Mouse (Mus musculus) NIH3T3 (cell line): ENCODE results near the gene BC028528.
"Not testable (repeated sequence)": the region's sequence is repeated elsewhere in the genome, so short reads cannot be mapped to it uniquely, and the experiment has no call there.

Experiments used
- DNase-seq: peaks from one replicate; pipeline ENCODE4 v3.0.0-alpha.2; 2012; ENCODE audit warnings: low read depth

BC028528 gene

GRCm38 (mm10) chr3:95891211-95892065, at the start of gene BC028528:
TSS of gene BC028528 (minus strand) at chr3:95892005.
- peak; percentile 76 for DNase-seq

DNA sequence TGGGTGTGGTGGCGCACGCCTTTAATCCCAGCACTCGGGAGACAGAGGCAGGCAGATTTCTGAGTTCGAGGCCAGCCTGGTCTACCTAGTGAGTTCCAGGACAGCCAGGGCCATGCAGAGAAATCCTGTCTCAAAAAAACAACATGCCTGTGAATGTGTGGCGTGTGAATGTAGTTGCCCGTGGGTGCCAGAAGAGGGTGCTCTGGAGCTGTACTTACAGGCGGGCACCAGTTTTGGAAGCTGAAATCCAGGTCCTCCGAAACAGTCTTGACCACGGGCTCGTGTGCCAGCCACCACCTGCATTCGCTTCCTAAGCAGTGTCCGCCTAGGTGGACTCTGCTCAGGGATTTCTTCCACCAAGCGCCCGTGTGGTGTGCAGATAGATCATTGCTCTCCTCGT, 47.0 kb upstream of the BC028528 start:
- peak; percentile 28 for DNase-seq

GRCm38 (mm10) chr3:95938217-95938616, 46.4 kb upstream of the BC028528 start:
- no peak for DNase-seq

GRCm38 (mm10) chr3:95934448-95934847, 42.6 kb upstream of the BC028528 start:
- no peak for DNase-seq

DNA sequence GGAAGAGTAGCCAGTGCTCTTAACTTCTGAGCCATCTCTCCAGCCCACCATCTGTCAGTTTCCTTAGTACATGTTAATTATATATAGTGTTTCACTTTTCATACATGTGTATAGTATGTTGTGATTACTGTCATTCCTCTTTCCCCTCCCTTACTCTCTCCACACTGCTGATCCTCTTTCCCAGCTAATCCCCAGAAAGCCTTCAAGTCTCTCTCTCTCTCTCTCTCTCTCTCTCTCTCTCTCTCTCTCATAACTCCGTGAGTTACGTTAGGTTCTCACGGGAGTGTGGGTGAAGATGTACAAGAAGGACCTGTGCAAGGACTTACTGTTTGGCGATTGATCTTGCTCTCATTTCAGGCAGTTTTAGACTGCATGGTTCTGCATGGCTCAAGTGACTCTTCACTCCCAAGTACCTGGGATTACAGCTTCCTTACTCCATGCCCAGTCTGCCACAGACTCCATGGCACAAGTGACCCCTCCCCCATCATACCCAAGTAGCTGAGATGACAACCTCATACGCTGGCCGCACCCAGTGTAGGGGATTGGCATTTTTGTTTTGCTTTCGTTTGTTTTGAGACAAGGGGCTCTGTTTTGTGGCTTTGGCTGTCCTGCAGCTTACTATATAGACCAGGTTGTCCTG, 41.4 kb upstream of the BC028528 start:
- no peak for DNase-seq

GRCm38 (mm10) chr3:95932566-95932965, 40.8 kb upstream of the BC028528 start:
- no peak for DNase-seq

- DNase-seq: peak; percentile 15
Observed at GRCm38 (mm10) chr3:95932157-95932556, 40.4 kb upstream of the BC028528 start.

DNA sequence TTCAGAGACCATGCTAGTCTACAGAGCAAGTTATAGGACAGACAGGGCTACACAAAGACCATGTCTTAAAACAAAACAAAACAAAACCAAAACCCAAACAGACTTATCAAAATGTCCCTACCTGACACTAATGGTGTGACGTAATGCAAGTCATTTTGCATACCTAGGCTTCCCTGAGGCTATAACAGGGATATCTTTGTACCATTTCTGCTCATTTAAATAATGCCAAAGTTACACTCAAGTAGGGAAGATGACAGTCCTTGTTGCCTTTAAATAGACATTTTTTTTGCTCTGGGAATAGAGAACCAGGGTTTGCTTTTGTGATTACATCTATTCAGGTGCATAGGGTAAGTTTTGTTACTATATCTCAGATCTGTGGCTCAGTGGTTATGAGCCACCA, 39.7 kb upstream of the BC028528 start:
- DNase-seq: no peak

DNA sequence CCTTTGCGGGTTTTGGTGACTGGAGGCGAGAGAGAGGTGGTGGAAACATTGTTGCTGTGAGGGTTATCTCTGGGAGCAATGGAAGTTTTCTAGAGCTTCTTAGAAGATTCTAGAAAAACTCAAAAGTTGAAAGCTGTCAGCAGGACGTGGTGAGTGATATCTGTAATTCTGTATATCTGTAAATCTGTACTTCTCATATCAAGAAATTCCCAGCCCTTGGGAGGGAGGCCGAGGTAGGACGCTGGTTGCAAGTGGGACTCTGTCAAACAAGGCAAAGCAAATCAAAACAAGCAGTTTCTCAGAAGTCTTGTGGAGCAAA, 38.6 kb upstream of the BC028528 start:
- peak; percentile 21 for DNase-seq

- DNase-seq: peak; percentile 66
Observed at GRCm38 (mm10) chr3:95929581-95930470, 38.0 kb upstream of the BC028528 start.

DNA sequence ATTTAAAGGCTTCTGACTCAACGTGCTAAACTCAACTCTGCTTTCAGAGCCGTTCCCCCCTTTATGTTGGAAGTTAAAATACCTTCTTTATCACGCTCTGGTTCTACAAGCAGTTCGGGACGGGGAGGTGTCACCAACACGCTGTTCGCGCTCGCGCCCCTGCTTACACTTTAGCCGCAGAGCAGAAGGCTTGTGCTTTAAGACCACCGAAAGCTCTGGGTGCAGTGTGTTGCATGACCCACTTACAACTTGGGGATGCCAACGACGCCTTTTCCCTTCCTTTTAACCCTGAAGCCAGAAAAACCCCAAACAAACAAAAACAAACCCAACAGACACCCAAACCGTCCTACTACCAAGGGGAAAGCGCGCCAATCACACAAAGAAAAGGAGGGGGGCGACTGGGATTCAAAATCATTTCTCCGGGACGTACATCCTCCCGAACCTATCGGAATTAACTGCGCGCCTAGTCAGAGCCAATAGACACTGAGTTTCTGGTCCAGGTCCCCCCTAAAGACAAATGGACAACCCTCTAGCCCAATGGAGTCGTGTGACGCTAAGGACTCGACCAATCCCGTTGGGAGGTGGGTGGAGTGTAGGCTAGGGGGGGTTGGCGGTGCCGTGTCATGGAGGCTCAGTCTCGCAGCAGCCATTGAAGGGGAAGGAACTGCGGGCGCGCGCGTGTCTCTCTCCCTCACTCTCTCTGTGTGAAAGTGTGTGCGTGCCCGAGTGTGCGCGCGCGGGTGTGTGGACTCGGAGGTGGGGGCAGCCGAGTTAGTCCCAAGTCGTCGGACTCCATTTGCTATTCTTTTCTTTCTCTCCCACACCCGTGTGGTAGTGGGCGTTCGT, 37.1 kb upstream of the BC028528 start, which contains the start of gene Anp32e:
TSS of gene Anp32e (plus strand) at position 589 of the 846 bp plus-strand sequence.
- peak; percentile 99 for DNase-seq

DNA sequence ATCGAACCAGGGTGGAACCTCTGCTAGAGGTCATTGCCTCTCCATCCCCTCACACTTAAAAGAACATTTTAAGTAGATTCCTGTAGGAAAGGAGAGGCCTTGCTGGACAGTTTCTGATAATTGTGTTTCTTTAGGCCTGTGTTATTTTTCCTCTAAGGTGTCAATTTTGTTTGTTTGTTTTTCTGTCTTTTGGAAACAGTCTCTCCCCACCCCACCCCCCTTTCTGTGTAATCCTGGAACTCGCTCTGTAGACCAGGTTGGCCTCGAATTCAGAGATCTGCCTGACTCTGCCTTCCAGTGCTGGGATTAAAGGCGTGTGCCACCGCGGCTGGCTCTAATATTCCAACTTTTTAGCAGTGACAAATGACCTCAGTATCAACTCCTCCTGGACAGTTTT, 36.5 kb upstream of the BC028528 start:
- DNase-seq: no peak

- DNase-seq: no peak
Observed at GRCm38 (mm10) chr3:95925087-95925486, 33.3 kb upstream of the BC028528 start.

- DNase-seq: no peak
Observed at GRCm38 (mm10) chr3:95924185-95924584, 32.4 kb upstream of the BC028528 start.

GRCm38 (mm10) chr3:95923429-95923828, 31.6 kb upstream of the BC028528 start:
- not testable (repeated sequence) for DNase-seq

- DNase-seq: not testable (repeated sequence)
Observed at GRCm38 (mm10) chr3:95920532-95920931, 28.7 kb upstream of the BC028528 start.

GRCm38 (mm10) chr3:95916760-95917159, 25.0 kb upstream of the BC028528 start:
- DNase-seq: no peak

DNA sequence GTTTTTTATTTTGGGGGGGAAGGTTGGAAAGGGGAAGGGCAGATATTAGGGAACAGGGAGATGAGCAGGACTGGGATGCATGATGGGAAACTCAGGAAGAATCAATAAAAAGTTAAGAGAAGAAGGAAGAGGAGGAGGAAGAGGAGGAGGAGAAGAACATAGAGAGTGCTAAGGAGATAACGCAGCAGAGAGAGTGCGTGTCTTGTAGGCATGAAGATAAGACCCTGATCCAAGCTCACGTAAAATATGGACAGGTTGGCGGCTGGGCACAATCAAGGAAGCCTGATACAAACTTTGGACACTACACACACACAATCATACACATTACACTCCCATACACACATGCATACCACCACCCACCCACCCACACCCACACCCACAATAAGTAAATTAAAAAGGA, 22.9 kb upstream of the BC028528 start:
- no peak for DNase-seq

DNA sequence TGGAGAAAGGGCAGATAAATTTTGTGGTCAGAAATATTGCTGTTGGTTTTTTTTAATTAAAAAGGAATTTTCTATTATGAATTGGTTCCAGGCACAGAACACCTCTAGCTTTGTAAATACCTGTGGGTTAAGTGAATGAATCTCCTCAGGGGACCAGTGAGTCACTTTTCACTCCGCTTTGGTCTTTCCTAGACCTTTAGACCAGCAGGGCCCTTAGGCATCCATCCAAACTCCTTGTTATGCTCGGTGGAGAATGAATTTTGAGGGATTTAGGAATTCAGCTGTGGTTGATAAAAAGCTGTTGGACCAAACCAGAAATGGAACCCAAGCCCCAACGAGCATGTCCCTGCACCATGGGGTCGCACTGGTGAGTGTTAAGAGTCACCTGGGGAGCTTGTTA, 15.8 kb upstream of the BC028528 start:
- DNase-seq: peak; percentile 62

GRCm38 (mm10) chr3:95906860-95907259, 15.1 kb upstream of the BC028528 start:
- DNase-seq: peak; percentile 61

DNA sequence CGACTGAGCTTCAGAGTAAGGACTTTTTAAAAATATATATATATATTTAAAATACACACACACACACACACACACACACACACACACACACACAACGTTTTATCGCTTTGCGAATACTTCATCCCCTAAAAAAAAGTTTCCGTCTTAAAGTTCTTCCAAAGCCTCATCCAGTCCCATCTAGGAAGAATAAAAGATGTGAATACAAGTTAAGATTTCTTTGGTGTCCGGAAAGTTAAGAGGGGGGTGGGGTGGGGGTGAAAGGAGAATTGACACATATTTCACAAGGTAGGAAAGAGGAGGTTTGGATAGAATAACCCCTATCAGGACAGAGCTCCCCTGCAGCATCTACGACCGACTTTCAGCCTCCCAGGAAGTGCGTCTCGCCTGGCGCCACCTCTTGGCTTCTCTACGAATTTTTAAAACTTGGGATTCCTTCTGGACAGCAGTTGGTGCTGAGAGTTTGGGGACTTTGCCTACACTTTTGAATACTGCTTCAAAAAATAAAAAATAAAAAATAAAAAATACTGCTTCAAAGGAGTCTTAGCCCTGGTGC, 14.2 kb upstream of the BC028528 start:
- peak; percentile 82 for DNase-seq
